Mouse (Mus musculus) neural tube, embryonic 11.5 days (tissue): ENCODE data around the gene Rdh7. TPM values are rescaled to one million over a fixed set of nuclear protein-coding genes. Genes with fewer than 3 reads are reported as not detected.
"Not testable (repeated sequence)": the region's sequence is repeated elsewhere in the genome, so short reads cannot be mapped to it uniquely, and the experiment has no call there.

Experiments
- ATAC-seq: fragments of 200-750 bp; cut with Nextera tagmentation; 2 replicates; pipeline ENCODE4 v1.8.0; 2017; ENCODE audit warnings: moderate number of reproducible peaks, mild to moderate bottlenecking, moderate TSS enrichment, moderate library complexity; ENCODE audit not compliant: insufficient read depth, low FRiP score, low TSS enrichment
- DNase-seq: peaks from one replicate; pipeline ENCODE4 v3.0.0-alpha.2; 2015; ENCODE audit warnings: low spot score
- H3K27ac ChIP-seq: fragments of 300-500 bp; sonication (generic); 2 replicates; pipeline ENCODE4 v1.5.1; 2014; ENCODE audit warnings: low read depth, mild to moderate bottlenecking, low read length
- H3K27me3 ChIP-seq: fragments of 300-500 bp; sonication (generic); 2 replicates; pipeline ENCODE4 v1.6.1; 2014; ENCODE audit warnings: mild to moderate bottlenecking, low read length, mixed read lengths; ENCODE audit not compliant: control insufficient read depth, insufficient read depth
- H3K36me3 ChIP-seq: fragments of 300-500 bp; sonication (generic); 2 replicates; pipeline ENCODE4 v1.6.1; 2014; ENCODE audit warnings: mild to moderate bottlenecking, low read length, moderate library complexity, mixed read lengths; ENCODE audit not compliant: control insufficient read depth, insufficient read depth
- H3K4me1 ChIP-seq: fragments of 300-500 bp; sonication (generic); 2 replicates; pipeline ENCODE4 v1.6.1; 2014; ENCODE audit warnings: low read length, mixed read lengths; ENCODE audit not compliant: control insufficient read depth, insufficient read depth
- H3K4me2 ChIP-seq: fragments of 300-500 bp; sonication (generic); 2 replicates; pipeline ENCODE4 v1.6.1; 2014; ENCODE audit warnings: low read depth, mild to moderate bottlenecking, moderate library complexity
- H3K4me3 ChIP-seq: fragments of 300-500 bp; sonication (generic); 2 replicates; pipeline ENCODE4 v1.5.1; 2014; ENCODE audit warnings: low read depth, low read length
- H3K9ac ChIP-seq: fragments of 300-500 bp; sonication (generic); 2 replicates; pipeline ENCODE4 v1.6.1; 2014; ENCODE audit warnings: mild to moderate bottlenecking, low read length
- H3K9me3 ChIP-seq: fragments of 300-500 bp; sonication (generic); 2 replicates; pipeline ENCODE4 v1.6.1; 2016; ENCODE audit warnings: low read length; ENCODE audit not compliant: control insufficient read depth
- WGBS: fragments of 180-500 bp; shearing (Covaris S2); extraction: QIAGEN DNeasy Blood & Tissue Kit; methylation state at CpG from one replicate; pipeline ENCODE4 v1.1.7; 2014; 5-methylcytosine and 5-hydroxymethylcytosine counted together
- polyA plus RNA-seq: library from polyadenylated mRNA; unstranded; fragments of >200 nt; fragmentation: Nextera tagmentation; extraction: Ambion mirVana; gene quantifications from 2 replicates; pipeline ENCODE4 v1.2.1, GENCODE M21; 2014

The Rdh7 gene
- polyA plus RNA-seq, 1 experiment from 2014 or later: not detected

- 94% methylated on average over 5 of the region's 5 CpGs for WGBS
Measured at GRCm38 (mm10) chr10:127845945-127846344, 42.7 kb downstream of the Rdh7 start.

GRCm38 (mm10) chr10:127840776-127841175, 47.8 kb downstream of the Rdh7 start:
- no peaks in the 10 kb centered on the region for H3K4me1 ChIP-seq
- no peaks in the 10 kb centered on the region for H3K27me3 ChIP-seq
- H3K36me3 ChIP-seq: no peaks in the 10 kb centered on the region
- DNase-seq: no peak
- H3K4me3 ChIP-seq: no peak overlapping the region
- no peaks in the 10 kb centered on the region for H3K9me3 ChIP-seq
- WGBS: 78% methylated on average over 2 of the region's 2 CpGs
- no peak for ATAC-seq
- no peak overlapping the region for H3K9ac ChIP-seq
- no peak overlapping the region for H3K4me2 ChIP-seq
- H3K27ac ChIP-seq: no peak overlapping the region

More at GRCm38 (mm10) chr10:127845945-127846344, 42.7 kb downstream of the Rdh7 start:
- ATAC-seq, H3K9me3 ChIP-seq, H3K27ac ChIP-seq, H3K4me2 ChIP-seq, H3K27me3 ChIP-seq, H3K4me3 ChIP-seq, DNase-seq, H3K4me1 ChIP-seq, H3K9ac ChIP-seq, H3K36me3 ChIP-seq: not testable (repeated sequence)

- Histone ChIP-seq H3K9me3 (no peaks in the 10 kb centered on the region), H3K27ac (no peak overlapping the region), H3K4me1 (no peaks in the 10 kb centered on the region), H3K9ac (no peak overlapping the region), H3K36me3 (no peaks in the 10 kb centered on the region), H3K4me2 (no peak overlapping the region), H3K4me3 (no peak overlapping the region), H3K27me3 (no peaks in the 10 kb centered on the region)
- WGBS: 91% methylated on average over 2 of the region's 2 CpGs
- ATAC-seq (no peak), DNase-seq (no peak)
Measured at GRCm38 (mm10) chr10:127838539-127838938, 50.1 kb downstream of the Rdh7 start.

GRCm38 (mm10) chr10:127837793-127838192, 50.8 kb downstream of the Rdh7 start:
- not testable (repeated sequence) for H3K9ac ChIP-seq, H3K27ac ChIP-seq, H3K36me3 ChIP-seq, H3K9me3 ChIP-seq, H3K4me3 ChIP-seq, DNase-seq, ATAC-seq, H3K27me3 ChIP-seq, H3K4me2 ChIP-seq, H3K4me1 ChIP-seq
- 87% methylated on average over 5 of the region's 5 CpGs for WGBS

- no peak for ATAC-seq
- no peak overlapping the region for H3K4me3 ChIP-seq
- no peak overlapping the region for H3K9ac ChIP-seq
- no peaks in the 10 kb centered on the region for H3K36me3 ChIP-seq
- H3K27me3 ChIP-seq: no peaks in the 10 kb centered on the region
- no peak for DNase-seq
- WGBS: 86% methylated on average over 5 of the region's 5 CpGs
- H3K9me3 ChIP-seq: no peaks in the 10 kb centered on the region
- H3K4me1 ChIP-seq: no peaks in the 10 kb centered on the region
- no peak overlapping the region for H3K4me2 ChIP-seq
- H3K27ac ChIP-seq: no peak overlapping the region
Measured at GRCm38 (mm10) chr10:127835292-127835691, 53.3 kb downstream of the Rdh7 start.

GRCm38 (mm10) chr10:127834186-127834585, 54.4 kb downstream of the Rdh7 start:
- 96% methylated on average over 1 of the region's 1 CpGs for WGBS
- not testable (repeated sequence) for H3K27ac ChIP-seq, H3K9me3 ChIP-seq, H3K36me3 ChIP-seq, H3K9ac ChIP-seq, H3K4me3 ChIP-seq, H3K4me1 ChIP-seq, H3K4me2 ChIP-seq, H3K27me3 ChIP-seq, DNase-seq, ATAC-seq

Other genes with a start within 250 kb of the Rdh7 start
- gene Stat6, start 245.8 kb downstream of the Rdh7 start, polyA plus RNA-seq: 6.1 and 6.8 TPM in 2 replicates
- 9.3 and 10.6 TPM in 2 replicates for gene Nemp1, start 221.9 kb downstream of the Rdh7 start, polyA plus RNA-seq
- gene Nab2, start 220.2 kb downstream of the Rdh7 start, polyA plus RNA-seq: 6.2 and 7.8 TPM in 2 replicates
- gene Myo1a, start 183.6 kb downstream of the Rdh7 start, polyA plus RNA-seq: 0.56 and 0.76 TPM in 2 replicates
- gene Tac2, start 164.3 kb downstream of the Rdh7 start, polyA plus RNA-seq: 0.49 and 0.57 TPM in 2 replicates
- 7.0 and 8.0 TPM in 2 replicates for gene Zbtb39, start 149.3 kb downstream of the Rdh7 start, polyA plus RNA-seq
- gene Gpr182, start 137.1 kb downstream of the Rdh7 start, polyA plus RNA-seq: 0.29 and 0.38 TPM in 2 replicates
- gene Rdh1, start 129.1 kb downstream of the Rdh7 start, polyA plus RNA-seq: not detected in 2 replicates
- 0.13 TPM in 1 of 2 replicates, not detected in the other for gene Rdh16f1, start 129.0 kb downstream of the Rdh7 start, polyA plus RNA-seq
- gene Rdh9, start 112.4 kb downstream of the Rdh7 start, polyA plus RNA-seq: not detected in 2 replicates
- gene Rdh16, start 87.7 kb downstream of the Rdh7 start, polyA plus RNA-seq: not detected in 2 replicates
- gene Rdh19, start 38.9 kb downstream of the Rdh7 start, polyA plus RNA-seq: not detected in 2 replicates
- gene Rdh16f2, start 22.3 kb downstream of the Rdh7 start, polyA plus RNA-seq: not detected in 2 replicates
- gene Sdr9c7, start 9.7 kb upstream of the Rdh7 start, polyA plus RNA-seq: not detected in 2 replicates
- not detected in 2 replicates for gene Hsd17b6, start 118.8 kb upstream of the Rdh7 start, polyA plus RNA-seq
- gene Prim1, start 126.4 kb upstream of the Rdh7 start, polyA plus RNA-seq: 85.0 and 91.4 TPM in 2 replicates
- 854 and 893 TPM in 2 replicates for gene Naca, start 146.8 kb upstream of the Rdh7 start, polyA plus RNA-seq
- 584 and 611 TPM in 2 replicates for gene Ptges3, start 170.1 kb upstream of the Rdh7 start, polyA plus RNA-seq
- gene Atp5b, start 194.5 kb upstream of the Rdh7 start, polyA plus RNA-seq: 2,381 and 2,418 TPM in 2 replicates
- 20.3 and 23.5 TPM in 2 replicates for gene Baz2a, start 202.8 kb upstream of the Rdh7 start, polyA plus RNA-seq